Mouse (Mus musculus) gastrocnemius, postnatal 25 days (tissue): ENCODE results near the gene Acsm5. TPM values are rescaled to one million over a fixed set of nuclear protein-coding genes. Genes with fewer than 3 reads are reported as not detected.

Experiments
- DNase-seq: peaks from one replicate; pipeline ENCODE4 v3.0.0; 2022
- long read RNA-seq, 2 experiments: library from polyadenylated mRNA; stranded (forward); transcript quantifications; one replicate each; pipeline ENCODE4 v2.0.0; 2021
- total RNA-seq, 2 experiments: library from RNA; stranded (reverse); gene quantifications; 1 replicate in 1 of 2; 2 replicates in 1 of 2; pipeline ENCODE4 v1.2.3; 2021

The Acsm5 gene
- under 1 TPM; 0.18 to 0.78 TPM for total RNA-seq
- long read RNA-seq, experiment 1: 0 reads
- long read RNA-seq, experiment 2: 0 reads

GRCm38 (mm10) chr7:119519163-119519562, at the start of gene Acsm5:
Acsm5 (plus strand) TSS chr7:119519463.
- DNase-seq: no peak

- no peak for DNase-seq
Measured at GRCm38 (mm10) chr7:119476500-119477389, 42.5 kb upstream of the Acsm5 start.

GRCm38 (mm10) chr7:119479256-119479655, 40.0 kb upstream of the Acsm5 start, which contains the start of gene Umod:
Umod (minus strand) TSS chr7:119479282.
- DNase-seq: no peak

GRCm38 (mm10) chr7:119484154-119484553, 35.1 kb upstream of the Acsm5 start:
- DNase-seq: no peak

- no peak for DNase-seq
Measured at GRCm38 (mm10) chr7:119486683-119487082, 32.6 kb upstream of the Acsm5 start.

- no peak for DNase-seq
Measured at GRCm38 (mm10) chr7:119490041-119490780, 29.1 kb upstream of the Acsm5 start.

- no peak for DNase-seq
Measured at GRCm38 (mm10) chr7:119511143-119511542, 8.1 kb upstream of the Acsm5 start.

- DNase-seq: no peak
Measured at GRCm38 (mm10) chr7:119513056-119513455, 6.2 kb upstream of the Acsm5 start.

GRCm38 (mm10) chr7:119515492-119516271, 3.6 kb upstream of the Acsm5 start:
- no peak for DNase-seq

GRCm38 (mm10) chr7:119516272-119516558, 3.0 kb upstream of the Acsm5 start:
- no peak for DNase-seq

- DNase-seq: no peak
Measured at GRCm38 (mm10) chr7:119519654-119520053, 391 bp downstream of the Acsm5 start.

GRCm38 (mm10) chr7:119521816-119522215, 2.6 kb downstream of the Acsm5 start:
- no peak for DNase-seq

GRCm38 (mm10) chr7:119522385-119522784, 3.1 kb downstream of the Acsm5 start:
- DNase-seq: no peak

GRCm38 (mm10) chr7:119523389-119523788, 4.1 kb downstream of the Acsm5 start, which contains the start of gene Pdilt:
Pdilt (minus strand) TSS chr7:119523489.
- DNase-seq: no peak

- DNase-seq: no peak
Measured at GRCm38 (mm10) chr7:119525881-119526281, 6.6 kb downstream of the Acsm5 start.

- DNase-seq: no peak
Measured at GRCm38 (mm10) chr7:119526486-119526885, 7.2 kb downstream of the Acsm5 start.

- no peak for DNase-seq
Measured at GRCm38 (mm10) chr7:119527135-119527534, 7.9 kb downstream of the Acsm5 start.

GRCm38 (mm10) chr7:119527548-119527947, 8.3 kb downstream of the Acsm5 start:
- DNase-seq: no peak

GRCm38 (mm10) chr7:119528617-119529016, 9.4 kb downstream of the Acsm5 start:
- no peak for DNase-seq

- DNase-seq: no peak
Measured at GRCm38 (mm10) chr7:119532924-119533323, 13.7 kb downstream of the Acsm5 start.

- no peak for DNase-seq
Measured at GRCm38 (mm10) chr7:119534389-119534788, 15.1 kb downstream of the Acsm5 start.

GRCm38 (mm10) chr7:119542445-119542844, 23.2 kb downstream of the Acsm5 start:
- DNase-seq: no peak
